Mouse (Mus musculus): ENCODE results near the gene Igsf3.
"Not testable (repeated sequence)": the region's sequence is repeated elsewhere in the genome, so short reads cannot be mapped to it uniquely, and the experiment has no call there.

Gene Igsf3

DNA sequence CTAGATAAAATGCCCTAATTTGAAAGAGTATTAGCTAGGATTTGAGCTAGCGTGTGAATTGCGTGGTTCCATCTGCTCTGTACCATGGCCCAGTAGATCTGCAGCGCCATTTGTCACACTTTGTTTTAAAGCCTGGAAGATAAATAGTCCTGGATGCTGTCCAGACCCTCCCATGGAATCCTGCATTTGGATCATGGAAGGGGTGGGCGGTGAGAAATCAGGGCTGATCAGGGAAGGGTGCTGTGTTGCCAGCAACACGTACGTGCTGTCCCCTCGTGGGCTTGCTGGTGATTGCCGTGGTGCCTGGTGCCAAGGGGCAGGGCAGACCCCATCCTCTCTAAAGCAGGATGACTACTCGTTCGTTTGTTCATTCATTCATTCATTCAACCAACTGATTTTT is 28.6 kb downstream of the Igsf3 start:
- no peak for DNase-seq (ENCODE audit: low spot score)

DNA sequence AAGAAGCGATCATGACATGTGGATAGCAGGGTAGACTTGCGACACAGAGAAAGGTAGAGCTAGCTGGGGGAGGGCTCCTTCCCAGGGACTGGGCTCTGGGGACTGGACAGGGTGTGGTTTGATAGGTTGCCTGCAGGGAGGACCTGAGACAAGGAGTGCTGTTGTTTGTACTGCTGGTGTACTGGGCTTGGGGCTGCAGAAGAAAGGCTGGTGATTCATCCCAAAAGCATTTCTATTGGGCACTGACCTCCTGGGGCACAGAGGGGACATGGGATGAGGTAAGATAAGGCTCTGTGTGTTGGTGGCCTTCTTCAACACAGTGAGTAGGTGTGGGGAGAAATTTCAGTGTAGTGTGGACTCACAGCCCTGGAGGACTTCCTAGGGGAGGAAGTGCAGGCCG is 29.2 kb downstream of the Igsf3 start:
- DNase-seq (ENCODE audit: low spot score) = no peak

DNA sequence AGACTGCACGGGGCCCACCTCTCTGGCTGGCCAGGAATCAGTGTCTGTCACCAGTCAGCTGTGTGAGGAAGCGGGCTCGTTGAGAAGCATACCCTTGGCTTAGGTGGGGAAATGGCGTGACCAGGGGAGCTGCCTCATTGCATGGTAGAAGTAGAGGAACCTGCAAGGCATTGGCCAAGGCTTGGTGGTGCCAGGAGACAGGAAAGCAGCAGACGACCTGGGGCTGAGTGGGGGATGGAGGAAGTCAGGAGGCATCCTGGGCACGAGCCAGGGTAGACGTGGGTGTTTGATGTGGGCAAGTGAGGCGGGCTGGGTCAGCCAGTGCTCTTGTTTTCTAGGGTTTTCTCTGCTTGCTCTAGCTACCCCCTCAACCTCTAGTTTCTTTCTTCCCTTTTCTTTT is 30.7 kb downstream of the Igsf3 start:
- DNase-seq (ENCODE audit: low spot score) = peak; percentile 10

DNA sequence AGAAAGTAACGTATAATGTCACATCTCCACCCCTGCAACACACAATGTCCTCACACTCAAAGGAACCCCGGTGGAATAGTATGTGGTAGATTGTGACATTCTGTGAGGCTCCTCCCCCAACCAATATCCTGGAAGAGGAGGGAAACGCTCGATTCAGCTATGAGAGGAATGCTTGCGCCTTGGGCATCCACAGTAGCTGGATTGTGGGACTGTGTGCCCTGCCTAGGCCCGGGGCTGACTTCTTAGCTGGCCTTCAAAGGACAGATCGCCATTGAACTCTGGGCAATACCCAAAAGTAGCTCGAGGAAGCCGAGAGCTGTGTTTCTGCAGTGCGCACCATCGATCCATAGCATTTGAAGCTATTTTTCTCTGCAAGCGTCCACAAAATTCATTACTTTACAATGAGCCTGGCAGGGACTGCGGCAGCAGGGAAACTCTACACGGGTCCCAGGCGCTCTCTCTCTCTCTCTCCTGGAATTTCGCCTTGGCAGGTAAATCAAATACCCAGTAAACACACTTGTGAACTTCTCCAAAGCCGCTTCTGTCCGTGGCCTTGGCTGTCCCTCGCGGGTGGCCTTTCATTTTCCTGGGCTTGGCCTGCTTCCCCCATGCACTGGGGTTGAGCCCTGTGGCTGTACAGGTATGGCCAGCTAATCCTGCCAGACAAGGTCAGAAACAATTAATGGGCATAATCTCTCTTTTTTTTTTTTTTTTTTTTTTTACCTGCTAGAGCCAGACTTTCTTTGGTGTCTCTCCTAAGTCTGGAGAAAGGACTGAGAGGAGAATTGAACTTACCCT is 32.3 kb downstream of the Igsf3 start:
- no peak for DNase-seq (ENCODE audit: low spot score)

DNA sequence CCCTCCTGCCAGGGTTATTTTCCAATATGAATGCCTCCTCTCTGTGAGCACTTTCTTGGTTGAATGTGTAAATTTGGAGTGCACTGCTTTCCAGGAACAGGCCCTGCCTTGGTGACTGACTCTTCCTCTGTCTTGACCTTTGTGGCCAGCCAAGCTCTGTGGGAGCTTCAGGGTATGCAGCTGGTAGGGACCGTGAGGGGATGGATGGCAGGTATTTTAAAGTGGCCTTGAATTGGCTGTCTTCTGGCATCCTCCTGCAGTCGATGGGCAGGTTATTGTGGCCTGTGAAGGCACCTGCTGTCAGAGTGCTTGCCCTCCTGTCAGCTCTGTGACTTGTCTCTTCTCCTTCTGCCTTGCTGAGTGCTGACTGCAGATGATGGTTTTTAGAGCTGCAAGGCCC is 33.3 kb downstream of the Igsf3 start:
- no peak for DNase-seq (ENCODE audit: low spot score)

DNA sequence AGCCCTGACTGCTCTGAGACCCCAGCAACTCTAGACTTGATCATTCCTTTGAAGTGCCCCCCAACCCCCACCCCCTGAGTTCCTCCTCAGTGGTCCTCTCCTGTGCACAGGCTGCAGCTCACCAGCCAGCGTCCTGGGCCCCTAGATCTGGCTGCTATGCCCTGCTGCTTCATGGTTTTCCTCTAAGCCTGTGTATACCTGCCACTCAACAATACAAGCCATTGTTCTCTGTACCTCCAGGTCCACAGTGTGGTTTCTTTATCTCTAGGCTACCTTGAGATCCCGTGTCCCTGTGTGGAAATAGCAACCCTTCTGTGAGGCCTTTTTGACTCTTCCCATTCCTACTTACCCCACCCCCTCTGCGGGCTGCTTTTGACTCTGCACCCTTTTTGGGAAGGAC is 33.9 kb downstream of the Igsf3 start:
- DNase-seq (ENCODE audit: low spot score) = no peak

DNA sequence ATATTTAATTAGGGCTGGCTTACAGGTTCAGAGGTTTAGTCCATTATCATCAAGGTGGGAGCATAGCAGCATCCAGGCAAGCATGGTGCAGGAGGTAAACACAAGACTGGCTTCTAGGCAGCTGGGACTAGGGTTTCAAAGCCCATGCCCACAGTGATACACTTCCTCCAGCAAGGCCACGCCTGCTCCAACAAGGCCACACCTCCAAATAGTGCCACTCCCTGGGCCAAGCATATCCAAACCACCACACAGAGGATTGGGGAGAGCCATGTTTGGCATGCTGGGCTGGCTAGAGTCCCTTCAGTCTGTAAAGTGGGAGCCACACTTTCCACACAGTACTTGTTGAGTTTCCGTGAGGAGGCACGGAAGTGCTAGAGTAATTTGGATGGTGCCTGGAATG is 34.7 kb downstream of the Igsf3 start:
- no peak for DNase-seq (ENCODE audit: low spot score)

DNA sequence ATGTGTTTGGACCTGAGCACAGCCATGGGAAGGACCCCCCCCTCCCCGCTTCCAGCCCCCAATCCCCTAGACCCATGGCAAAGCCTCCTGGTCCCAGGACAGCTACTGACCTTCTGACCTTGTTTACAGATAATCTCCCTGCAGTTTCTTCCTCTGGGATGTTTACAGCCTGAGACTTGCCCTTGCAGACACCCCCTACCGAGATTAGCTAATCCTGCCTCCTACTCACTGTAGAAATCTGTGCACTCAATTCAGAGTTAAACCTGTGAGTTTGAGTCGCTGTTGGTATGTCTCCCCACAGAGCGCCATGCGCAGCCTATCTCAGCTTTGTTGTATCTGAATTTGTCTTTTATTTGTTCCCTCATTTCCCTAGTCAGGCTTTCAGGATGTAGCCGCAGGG is 35.2 kb downstream of the Igsf3 start:
- DNase-seq (ENCODE audit: low spot score) = no peak

DNA sequence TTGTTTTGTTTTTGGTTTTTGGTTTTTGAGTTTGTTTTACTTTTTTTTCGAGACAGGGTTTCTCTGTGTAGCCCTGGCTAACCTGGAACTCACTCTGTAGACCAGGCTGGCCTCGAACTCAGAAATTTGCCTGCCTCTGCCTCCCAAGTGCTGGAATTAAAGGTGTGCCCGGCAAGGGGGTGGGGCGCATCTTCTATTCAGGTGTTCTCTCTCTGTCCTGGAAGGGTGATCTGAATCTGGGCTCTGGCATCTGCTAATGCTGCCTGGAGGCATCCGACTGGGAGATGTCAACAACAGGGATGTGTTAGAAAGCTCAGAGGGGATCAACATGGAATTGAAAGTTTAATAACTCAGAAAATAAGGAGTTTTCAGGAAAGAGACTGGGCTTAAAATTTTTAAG is 36.1 kb downstream of the Igsf3 start:
- not testable (repeated sequence) for DNase-seq (ENCODE audit: low spot score)

DNA sequence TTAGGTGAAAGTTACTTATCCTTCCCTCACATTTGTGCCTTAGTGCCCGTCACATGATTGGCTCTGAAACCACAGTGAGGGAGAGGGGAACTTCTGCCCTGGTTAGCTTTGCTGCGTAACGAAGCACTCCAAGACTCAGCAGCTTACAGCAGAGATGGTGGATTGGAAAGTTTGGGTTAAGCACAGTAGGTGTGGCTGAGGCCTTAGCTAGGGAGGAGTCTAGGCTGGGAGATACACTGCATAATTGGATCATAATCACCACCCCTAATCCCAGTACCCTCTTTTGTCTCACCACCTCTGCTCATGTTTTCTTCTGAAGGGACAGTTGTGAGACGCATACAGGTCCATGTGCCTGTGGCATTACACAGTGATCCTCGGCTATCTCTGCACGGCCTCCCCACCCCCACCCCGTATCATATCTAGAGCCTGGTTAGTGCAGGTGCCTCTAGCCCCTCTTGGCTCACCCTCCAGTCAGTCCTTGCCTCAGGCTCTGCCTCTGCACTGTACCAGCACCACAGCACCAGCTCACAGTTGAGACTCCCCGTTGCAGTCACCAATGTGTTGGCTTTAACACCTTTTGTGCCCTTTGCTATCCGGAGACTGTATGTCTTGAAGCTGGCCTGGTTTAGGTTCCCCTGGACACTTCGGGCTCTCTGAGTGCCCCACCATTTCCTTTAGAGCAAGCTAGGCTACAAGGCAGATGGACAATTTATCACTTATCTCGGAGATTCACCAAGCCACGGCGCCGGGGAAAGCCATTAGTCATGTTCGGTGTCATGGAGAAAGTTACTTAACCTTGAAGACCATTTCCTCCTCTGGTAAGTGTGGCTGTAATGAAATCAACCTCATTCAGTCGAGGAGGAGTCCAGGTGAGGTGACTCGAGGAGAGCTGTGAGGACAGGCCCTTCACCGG is 42.1 kb downstream of the Igsf3 start:
- no peak for DNase-seq (ENCODE audit: low spot score)

DNA sequence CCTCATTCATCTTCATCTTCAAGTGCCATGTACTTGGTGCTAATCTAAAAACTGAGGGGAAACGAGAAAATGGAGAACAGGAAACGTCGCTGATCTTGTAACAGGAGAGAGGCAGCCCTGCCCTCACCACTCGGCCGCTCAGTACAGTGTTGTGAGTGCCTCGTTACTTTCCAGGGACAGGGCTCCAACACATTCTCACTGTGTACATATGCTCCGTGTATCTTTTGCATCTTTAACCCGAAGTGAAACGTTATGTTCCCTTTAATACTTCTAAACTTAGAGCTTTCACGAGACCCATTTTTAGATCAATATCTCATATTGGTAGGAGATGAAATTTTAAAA is 42.7 kb downstream of the Igsf3 start:
- DNase-seq (ENCODE audit: low spot score) = no peak

DNA sequence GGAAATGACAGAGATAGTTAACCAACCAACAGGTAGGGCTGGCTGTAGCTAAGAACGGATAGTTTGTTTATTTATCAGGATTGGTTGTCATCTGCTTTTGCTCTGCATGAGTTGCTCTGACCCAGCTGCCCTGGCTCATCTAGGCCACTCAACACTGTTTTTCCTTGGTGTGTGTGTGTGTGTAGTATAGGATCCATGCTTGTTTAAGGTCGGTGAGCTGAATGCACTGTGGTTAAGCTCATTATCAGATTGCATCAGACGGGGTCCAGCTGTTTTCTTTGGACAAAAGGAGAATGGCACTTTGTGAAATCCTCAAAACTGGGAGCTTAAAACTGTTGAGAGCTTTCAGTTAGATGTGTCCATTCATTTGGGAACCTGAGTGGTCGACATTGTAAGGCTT is 46.3 kb downstream of the Igsf3 start:
- DNase-seq (ENCODE audit: low spot score) = no peak

DNA sequence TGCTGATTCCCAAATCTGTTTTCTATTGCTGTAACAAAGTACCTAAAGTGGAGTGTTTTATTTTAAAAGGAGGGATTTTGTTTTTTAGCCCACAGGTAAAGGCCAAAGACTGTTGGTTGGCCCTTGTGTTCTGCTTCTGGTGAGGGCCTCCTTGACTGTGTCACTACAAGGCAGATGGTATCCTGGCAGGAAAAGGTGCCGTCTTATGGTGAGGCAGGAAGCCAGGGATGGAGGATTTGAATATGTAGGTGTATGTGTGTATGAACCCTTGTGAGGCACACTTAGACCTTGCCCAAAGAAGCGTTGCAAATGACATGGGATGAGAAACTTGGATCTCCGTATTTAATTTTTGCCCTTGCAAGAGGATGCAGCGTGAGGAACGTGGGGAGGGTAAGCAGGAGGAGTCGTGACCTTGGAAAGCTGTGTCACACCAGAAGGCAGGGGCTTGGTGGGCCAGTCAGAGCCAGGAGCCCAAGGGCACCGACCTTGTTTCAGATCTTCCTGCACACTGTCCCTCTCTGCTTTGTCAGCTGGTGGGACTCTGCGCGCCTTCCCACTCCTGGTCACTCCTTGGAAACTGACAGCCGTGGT is 47.5 kb downstream of the Igsf3 start:
- DNase-seq (ENCODE audit: low spot score) = no peak

DNA sequence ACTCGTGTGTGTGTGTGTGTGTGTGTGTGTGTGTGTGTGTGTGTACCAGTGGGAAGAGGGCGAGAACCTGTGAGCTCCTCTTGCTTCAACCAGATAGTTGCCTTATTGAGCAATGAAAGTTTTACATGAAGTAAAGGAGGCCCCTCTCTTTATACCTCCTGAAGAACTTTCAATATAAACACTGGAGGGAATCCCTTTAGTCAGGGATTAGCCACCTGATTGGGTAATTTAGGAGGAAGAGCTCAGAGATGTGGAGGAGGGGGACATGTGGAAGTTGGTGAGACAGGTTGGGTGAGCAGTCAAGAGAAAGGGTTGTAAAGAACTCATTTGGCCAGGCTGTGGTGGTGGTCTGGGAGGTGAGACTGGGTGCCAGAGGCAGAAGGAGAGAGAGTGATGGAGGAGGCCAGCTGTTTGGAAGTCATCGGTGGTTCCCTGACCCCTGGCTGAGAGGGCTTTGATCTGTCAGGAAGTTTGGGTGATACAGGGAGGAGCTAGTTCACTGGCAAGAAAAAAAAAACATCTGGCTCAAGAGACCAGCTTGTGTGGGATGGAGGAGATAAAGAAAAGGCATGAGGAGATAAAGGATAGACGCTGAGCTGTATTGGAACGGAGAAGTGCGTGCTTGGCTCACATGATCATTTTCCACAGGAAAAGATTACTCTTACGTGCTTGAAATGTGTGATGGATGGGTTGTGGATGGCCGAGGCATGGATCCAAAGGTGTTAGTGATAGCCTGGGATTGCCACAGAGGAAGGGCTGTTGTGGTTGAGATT is 53.3 kb downstream of the Igsf3 start:
- DNase-seq (ENCODE audit: low spot score) = no peak

DNA sequence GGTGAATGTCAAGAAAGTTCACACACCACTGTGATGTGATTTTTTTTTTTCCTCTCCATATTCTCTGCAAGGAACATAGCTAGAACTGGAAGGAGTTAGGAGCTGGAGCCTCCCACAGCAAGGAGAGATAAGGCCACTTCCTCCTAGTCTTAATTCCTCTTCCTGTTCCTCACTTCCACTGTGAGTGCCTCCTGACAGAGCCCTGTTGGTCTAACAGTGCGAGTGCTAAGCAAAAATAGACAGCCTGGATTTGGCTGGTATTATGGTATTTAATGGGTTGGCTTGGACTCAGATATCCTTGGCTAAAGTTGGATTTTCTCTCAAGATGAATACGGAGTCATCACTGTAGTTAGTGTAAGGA is 53.9 kb downstream of the Igsf3 start:
- no peak for DNase-seq (ENCODE audit: low spot score)

DNA sequence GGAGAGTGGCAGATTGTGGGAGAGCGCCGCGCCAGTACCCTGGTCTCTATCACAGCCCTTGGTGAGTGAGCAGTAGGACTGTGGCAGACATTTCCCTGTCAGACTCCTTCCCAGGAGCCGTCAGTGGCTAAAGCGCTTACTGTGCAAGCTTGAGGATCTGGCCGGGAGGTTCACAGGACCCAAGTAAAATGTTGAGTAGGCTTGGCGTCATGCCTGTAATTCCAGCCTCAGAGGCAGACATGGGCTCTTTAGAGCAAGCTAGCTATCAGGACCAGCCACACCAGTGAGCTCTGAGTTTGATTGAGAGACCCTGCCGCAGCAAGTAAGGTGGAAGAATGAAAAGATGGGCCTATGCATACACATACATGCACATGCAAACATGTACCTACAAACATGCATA is 58.8 kb downstream of the Igsf3 start:
- DNase-seq (ENCODE audit: low spot score) = no peak

DNA sequence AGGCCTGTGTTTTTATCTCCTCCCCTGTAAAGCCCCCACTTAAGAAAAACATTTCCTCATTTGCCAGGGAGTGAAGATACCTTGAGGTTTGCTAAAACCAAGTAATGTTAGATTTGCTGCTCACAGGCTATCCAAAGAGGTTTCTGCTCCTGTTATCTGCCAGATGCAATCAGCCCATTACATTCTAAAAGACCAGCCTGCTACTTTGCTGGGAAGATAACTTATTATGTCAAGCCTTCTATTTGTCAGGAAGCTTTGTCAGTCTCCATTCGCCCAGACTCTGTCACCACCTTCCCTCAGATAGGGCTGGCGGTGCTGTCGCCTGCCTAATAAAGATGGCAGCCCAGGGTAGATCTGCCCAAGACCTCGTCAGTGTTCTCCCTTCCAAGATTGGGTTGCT is 59.6 kb downstream of the Igsf3 start:
- no peak for DNase-seq (ENCODE audit: low spot score)

DNA sequence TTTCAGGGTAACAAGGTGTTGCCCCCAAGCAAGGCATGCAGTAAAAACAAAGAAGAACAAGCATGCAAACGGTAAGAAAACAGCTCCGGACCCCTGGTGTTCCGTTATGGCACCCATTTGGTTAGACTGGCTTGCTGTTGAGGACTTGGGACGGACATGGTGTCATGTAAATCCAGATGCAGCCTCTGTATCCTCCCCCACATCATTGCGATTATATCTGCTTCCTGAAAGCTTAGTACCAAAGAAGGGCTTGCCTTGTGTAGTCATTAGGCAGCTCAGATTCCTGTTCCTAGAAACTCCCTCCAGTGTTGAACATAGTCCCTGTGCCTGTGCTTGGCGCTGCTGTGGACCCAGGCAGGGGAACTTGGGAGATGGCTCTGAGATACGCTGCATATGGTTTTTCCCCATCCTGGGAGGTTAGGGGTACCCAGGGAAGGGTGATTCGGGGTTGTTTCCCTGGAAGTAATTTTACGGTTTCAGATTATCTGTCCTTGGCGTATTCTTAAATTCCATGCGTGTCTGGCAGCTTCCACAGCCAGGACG is 60.2 kb downstream of the Igsf3 start:
- no peak for DNase-seq (ENCODE audit: low spot score)

DNA sequence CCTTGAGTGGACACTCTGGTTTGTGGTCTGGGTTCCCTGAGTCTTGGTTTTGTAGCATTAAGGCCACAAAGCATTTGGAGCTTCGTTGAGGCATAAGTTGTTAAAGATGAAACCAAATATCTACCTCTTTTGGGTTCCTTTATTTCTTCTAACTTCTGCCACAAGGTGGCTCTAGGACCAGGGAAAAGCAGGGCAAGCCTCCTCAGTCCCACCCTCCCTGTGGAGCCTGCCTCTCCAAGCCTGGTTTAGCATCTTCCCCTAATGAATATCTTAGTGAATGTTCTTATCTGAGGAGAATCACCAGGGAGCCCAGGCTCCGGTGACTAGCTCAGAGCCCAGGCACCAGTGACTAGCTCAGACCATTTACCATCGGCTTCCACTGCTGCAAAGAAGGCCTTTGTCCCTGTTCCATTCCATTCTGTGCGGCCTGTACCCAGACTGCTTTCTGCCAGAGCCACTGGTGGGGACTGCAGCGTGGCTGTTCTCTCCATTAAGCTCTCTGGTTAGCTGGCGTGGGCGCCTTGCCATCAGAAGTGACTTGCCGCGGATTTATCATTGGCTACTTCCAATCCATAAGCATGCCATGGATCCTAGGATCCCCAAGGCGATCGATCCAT is 66.5 kb downstream of the Igsf3 start:
- DNase-seq (ENCODE audit: low spot score) = no peak

DNA sequence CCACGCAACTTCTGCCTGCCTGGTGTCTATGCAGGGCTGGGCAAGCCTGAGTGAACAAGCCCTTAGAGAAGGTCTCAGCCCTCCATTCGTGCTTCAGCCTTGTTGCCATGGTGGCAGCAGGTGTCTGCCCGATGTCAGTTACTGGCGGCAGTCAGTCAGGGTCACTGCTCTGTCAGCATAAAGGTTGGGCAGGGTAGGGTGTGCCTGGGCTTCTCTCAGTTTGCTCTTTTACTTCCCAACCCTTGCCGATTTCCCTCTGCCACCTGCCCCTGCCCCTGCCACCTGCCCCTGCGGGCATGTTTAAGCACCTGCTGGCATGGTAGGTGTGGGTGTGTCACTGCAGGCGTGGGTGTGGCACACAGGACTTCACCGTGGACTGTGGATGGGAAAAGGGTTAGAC is 67.6 kb downstream of the Igsf3 start:
- DNase-seq (ENCODE audit: low spot score) = no peak

DNA sequence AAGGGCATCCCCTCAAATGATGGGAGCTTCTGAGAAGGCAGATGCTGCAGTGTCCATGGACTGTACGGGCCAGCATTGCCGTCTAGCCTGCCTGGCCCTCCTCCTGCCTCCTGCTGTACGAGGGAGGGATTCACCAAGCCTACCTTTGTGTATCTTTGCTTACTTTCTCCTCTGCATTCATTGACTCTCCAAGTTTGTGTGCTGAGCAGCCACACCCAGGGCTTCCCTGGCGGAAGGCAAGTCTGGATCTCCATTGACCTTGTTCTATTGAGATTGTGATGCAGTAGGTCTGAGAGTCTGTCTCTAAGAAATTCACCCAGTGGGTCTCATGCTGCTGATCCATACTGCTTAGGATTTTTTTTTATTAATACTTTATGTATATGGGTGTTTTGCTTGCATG is 70.4 kb downstream of the Igsf3 start:
- DNase-seq (ENCODE audit: low spot score) = no peak

DNA sequence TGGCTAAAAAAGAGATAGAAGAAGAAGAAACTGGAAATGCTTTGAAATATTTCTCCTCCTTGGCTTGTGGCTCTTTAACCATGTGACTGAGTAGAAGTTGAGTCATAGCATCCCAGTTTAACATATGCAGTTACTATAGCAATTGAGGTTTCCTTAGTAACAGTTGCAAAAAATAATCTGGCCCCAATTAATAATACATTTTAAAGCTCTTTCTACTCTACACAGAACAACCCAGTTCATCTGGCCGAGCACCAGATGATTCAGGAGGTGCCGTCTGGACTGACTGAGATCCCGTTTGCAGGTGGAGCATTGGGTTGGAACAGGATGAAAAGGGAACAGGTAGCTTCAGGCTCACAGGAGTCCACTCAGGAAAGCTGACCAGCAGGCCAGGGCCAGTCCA is 71.9 kb downstream of the Igsf3 start:
- no peak for DNase-seq (ENCODE audit: low spot score)

Data from spleen, adult 12 weeks (tissue).